Mouse (Mus musculus): Measurements from ENCODE around the gene Inpp5d.

DNA sequence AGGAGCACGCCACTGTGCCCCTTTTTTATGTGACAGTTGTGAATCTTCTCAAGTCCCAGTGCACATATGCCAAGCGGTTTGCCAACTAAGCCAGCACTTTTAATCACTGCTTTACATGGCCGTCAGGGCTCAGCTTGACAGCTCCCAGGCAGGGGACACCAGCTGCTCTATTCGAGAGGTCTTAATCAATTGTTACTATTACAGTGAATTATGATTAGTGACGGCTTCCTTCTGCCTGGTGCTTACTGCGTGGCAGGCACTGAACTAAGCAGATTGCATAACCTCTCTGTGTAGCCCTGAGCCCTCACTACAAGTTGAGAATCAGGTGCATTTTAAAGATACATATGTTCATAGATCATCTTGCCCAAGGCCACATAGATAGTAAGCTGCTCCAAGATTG lies 45.8 kb upstream of the Inpp5d start:
- TF ChIP-seq CTCF (IDR thresholded peaks at IDR 0.05; ENCODE audit: extremely low read depth, insufficient read depth, low read length): no peak
- no peak for TF ChIP-seq POLR2A (IDR thresholded peaks at IDR 0.05; ENCODE audit: extremely low read depth, insufficient read depth, low read length)
